In the genomic region with DNA sequence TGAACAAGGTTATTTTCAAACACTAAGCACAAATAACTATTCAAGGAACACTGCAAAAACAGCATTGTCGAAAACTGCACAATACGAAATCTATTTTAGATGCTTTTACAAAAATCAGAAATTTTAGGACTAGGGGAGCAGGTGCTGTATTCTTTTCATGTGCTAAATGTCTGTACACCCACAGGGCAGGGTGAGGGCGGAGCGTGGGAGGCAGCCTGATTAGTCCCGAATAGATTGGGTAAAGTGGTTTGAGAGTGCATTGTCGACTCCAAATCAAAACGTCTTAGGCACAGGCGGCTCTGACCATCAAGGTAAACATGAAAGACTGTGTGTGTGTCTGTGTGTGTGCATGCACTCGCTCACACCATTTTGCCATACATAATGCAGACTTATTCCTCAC, we compare ENCODE assay signal across 23 mouse cellular contexts. TPM values are rescaled to one million over a fixed set of nuclear protein-coding genes. Genes with fewer than 3 reads are reported as not detected.
"Had no signal": no experiment of that assay in that cellular context is flagged by ENCODE, and none has a peak within 500 bp of the region (broad histone marks: within the 10 kb centered on the region; RNA-seq: fewer than 3 reads in every experiment).

No protein-coding gene starts in this region.

- DNase-seq: lung, adult 2 months; lung, postnatal 14 days; lung, postnatal 36 days; right cerebral cortex, postnatal 14 days; thymus, adult 2 months; thymus, postnatal 25 days; thymus, postnatal 4 days had no signal

- H3K9ac ChIP-seq: lung, embryonic 15.5 days; midbrain, embryonic 13.5 days; midbrain, embryonic 15.5 days; neural tube, embryonic 12.5 days; stomach, embryonic 15.5 days had no signal

- H3K36me3 ChIP-seq: lung, embryonic 15.5 days; midbrain, embryonic 13.5 days; midbrain, embryonic 15.5 days; neural tube, embryonic 12.5 days; stomach, embryonic 15.5 days had no signal

- H3K27ac ChIP-seq: lung, embryonic 15.5 days; macrophage; midbrain, embryonic 13.5 days; midbrain, embryonic 15.5 days; neural tube, embryonic 12.5 days; stomach, embryonic 15.5 days; stomach, postnatal 0 days had no signal

- H3K9me3 ChIP-seq: lung, embryonic 15.5 days; megakaryocyte, embryonic 14.5 days; midbrain, embryonic 13.5 days; midbrain, embryonic 15.5 days; neural tube, embryonic 12.5 days; stomach, embryonic 15.5 days had no signal

- H3K27me3 ChIP-seq: lung, embryonic 15.5 days; midbrain, embryonic 13.5 days; midbrain, embryonic 15.5 days; neural tube, embryonic 12.5 days; stomach, embryonic 15.5 days had no signal

- ATAC-seq: lung, postnatal 0 days; midbrain, embryonic 13.5 days; midbrain, embryonic 15.5 days had no signal

- H3K4me1 ChIP-seq: megakaryocyte, embryonic 14.5 days; stomach, embryonic 15.5 days had no signal

- H3K4me3 ChIP-seq: lung, embryonic 15.5 days; megakaryocyte, embryonic 14.5 days; midbrain, embryonic 13.5 days; midbrain, embryonic 15.5 days; neural tube, embryonic 12.5 days; stomach, embryonic 15.5 days had no signal

- H3K4me2 ChIP-seq: lung, embryonic 15.5 days; midbrain, embryonic 13.5 days; midbrain, embryonic 15.5 days; neural tube, embryonic 12.5 days; stomach, embryonic 15.5 days had no signal

RNA-seq across cellular contexts. Expression of a gene that starts 20.0 kb away (rescaled TPM):
- total RNA-seq: megakaryocyte progenitor cell, adult 5-6 weeks; midbrain, postnatal 0 days; neutrophil, adult 5-6 weeks had no signal
- polyA plus RNA-seq: lung, adult 2 months; lung, embryonic 15.5 days; lung, postnatal 0 days; macrophage; midbrain, embryonic 13.5 days; midbrain, embryonic 15.5 days; midbrain, postnatal 0 days; neural tube, embryonic 12.5 days; neural tube, embryonic 14.5 days; spleen, adult 2 months; stomach, embryonic 15.5 days; stomach, postnatal 0 days; thymus, adult 2 months; urinary bladder, adult 2 months had no signal

RNA-seq across cellular contexts. Expression of a gene that starts 34.7 kb away (rescaled TPM):
- total RNA-seq: megakaryocyte progenitor cell, adult 5-6 weeks; monocyte, adult 5-6 weeks; neutrophil, adult 5-6 weeks had no signal
- polyA plus RNA-seq: macrophage had no signal
